Mouse (Mus musculus) granulocyte monocyte progenitor cell, adult 5-6 weeks (primary cell): ENCODE measurements around the gene Olfr1309. TPM values are rescaled to one million over a fixed set of nuclear protein-coding genes. Genes with fewer than 3 reads are reported as not detected.
"Not testable (repeated sequence)": the region's sequence is repeated elsewhere in the genome, so short reads cannot be mapped to it uniquely, and the experiment has no call there.

Source experiments
- ATAC-seq: replicated peaks from 2 replicates; pipeline ENCODE4 v1.8.0; 2016; ENCODE audit warnings: mild to moderate bottlenecking, moderate TSS enrichment, inconsistent platforms; ENCODE audit not compliant: poor library complexity, severe bottlenecking
- total RNA-seq, 2 experiments: library from RNA; stranded (forward) in 1 of 2; stranded (reverse) in 1 of 2; fragments of 200-712, 200-1000 nt in 1 of 2; fragments of >200 nt in 1 of 2; fragmentation: Nextera tagmentation in 1 of 2; gene quantifications; 2 replicates each; pipeline ENCODE4 v1.2.3; 2014 to 2017

The Olfr1309 gene
- total RNA-seq (2014; fragmentation: Nextera tagmentation), result not detected in 2 replicates
- total RNA-seq (2017), result not detected in 2 replicates

DNA sequence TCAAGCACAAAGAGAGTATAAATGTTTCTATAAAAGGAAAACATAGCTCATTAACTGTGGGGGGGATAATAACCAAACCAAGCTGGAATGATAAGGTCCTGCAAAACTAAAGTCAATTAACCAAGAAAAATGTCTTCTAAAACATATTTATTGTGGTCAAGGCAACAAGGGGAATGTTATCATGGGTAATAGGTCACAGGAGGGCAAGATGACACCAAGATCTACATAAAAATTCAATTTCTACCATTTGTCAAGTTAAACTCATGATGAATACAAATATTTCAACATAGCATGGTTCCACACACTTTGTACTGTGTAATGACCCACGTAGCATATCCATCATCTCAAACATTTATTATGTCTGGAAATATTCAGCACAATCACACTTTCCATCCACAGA is at the start of gene Olfr1309:
TSS of gene Olfr1309 (minus strand) at position 101 of the 400 bp plus-strand sequence.
- no peak for ATAC-seq

DNA sequence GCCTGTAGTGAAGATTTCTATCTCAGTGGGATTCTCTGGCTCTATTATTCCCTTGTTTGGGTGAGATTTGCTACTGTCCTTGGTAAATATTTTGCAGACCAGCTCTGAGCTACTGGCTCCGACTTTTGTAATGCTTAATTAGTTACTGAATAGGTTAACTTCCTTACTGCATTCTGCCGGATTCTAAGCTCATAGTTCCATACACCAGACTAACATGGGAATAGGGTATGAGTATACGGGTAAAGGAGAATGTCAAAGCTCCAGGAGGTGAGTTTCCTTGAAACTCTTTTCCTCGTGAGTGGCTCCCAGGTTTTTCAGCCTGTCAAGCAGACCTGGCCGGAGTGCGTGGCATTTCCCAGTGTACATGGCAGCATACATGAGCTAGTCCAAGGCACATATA is 36.9 kb upstream of the Olfr1309 start:
- not testable (repeated sequence) for ATAC-seq

DNA sequence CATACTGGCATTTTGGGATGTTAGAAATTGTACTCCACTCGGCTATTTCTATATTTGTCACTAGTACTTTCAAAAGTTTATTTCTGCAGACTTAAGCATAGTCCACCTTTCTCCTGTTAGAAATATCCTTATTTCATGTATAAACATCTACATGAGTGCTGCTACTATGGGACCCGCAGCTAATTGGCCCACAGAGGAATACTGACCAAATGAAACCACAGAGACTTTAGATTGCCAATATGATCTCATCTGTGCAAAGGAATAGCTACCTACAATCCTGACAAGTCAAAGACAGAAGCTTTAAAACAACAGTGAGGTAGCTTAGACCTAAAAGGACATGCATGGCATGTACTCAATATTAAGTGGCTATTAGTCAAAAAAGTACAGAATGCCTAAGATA is 34.2 kb upstream of the Olfr1309 start, which contains the start of gene Olfr1311:
TSS of gene Olfr1311 (minus strand) at position 101 of the 400 bp plus-strand sequence.
- ATAC-seq, result no peak

DNA sequence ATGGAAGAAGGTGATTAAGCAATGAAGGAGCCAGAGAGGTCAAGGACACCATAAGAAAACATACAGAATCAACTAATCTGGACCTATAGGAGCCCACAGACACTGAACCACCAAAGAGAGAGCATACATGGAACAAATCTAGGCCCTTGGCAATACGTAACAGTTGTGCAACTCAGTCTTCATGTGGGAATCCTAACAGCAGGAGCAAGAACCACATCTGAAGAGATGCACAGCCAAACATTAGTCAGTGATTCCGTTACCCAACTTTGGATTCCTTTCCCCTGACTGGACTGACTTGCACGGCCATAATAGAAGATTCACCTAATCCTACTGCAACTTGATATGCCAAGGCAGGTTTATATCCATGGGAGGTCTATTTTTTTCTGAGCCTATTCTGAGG is 24.8 kb upstream of the Olfr1309 start:
- no peak for ATAC-seq

DNA sequence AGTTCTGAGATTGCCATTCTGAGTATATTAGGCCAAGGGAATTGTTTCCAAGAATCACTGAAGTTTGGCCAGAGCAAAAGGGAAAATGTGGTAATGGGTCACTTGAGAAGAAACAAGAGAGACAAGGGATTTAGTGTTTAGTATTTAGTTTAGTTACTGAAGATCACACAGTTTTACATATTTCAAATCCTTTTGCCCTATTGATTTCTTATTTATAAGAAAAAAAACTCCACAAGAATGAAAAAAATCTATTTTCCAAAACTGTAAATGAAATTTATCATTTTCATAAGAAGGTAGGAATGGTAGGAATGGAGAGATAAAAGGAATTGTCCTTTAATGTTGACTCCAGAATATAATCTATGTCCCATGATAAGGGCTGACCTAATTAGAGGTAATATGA is 22.5 kb upstream of the Olfr1309 start, which contains the start of gene Olfr1310:
TSS of gene Olfr1310 (minus strand) at position 101 of the 400 bp plus-strand sequence.
- ATAC-seq, result no peak

DNA sequence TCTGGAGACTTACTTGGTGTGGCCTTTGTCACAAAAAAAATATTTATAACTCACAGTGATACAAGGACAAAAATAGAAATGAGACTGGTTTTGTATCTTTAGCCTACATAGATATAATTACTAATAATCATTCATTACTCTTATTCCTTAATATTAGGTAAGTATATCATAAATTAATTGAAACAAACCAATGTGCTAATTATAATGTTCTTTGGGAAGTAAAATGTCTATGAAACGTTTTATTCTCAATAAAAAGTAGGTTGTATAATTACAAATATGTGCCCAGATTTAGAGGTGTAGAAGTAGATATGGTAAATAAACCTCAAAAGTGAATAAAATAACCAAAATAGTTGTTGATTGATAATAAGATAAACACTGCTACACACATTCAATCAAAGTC is 25.2 kb downstream of the Olfr1309 start, which contains the start of gene Olfr1308:
TSS of gene Olfr1308 (minus strand) at position 101 of the 400 bp plus-strand sequence.
- no peak for ATAC-seq

DNA sequence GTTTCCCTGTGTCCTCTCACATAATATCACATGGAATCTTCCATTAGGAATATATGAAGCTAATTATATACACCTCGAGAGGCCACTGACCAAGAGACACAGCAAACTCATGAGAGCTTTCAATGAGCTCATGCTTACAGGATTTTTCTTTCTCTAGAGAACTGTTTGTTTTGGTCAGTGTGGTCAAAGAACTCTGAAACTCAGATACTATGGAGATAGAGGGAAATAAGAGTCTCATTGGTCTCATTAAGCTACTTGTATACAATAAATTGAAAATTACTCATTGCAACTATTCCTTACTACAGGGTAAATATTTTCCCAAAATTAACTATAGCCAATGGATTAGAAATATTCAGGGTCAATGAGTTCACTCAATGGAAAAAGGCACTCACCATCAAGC is 40.7 kb downstream of the Olfr1309 start, which contains the start of gene Olfr1307:
TSS of gene Olfr1307 (minus strand) at position 101 of the 400 bp plus-strand sequence.
- ATAC-seq, result no peak

Other genes with a start within 250 kb of the Olfr1309 start
- gene Olfr1301, start 239.3 kb downstream of the Olfr1309 start, total RNA-seq (2014; fragmentation: Nextera tagmentation), result not detected in 2 replicates
- gene Olfr1301, start 239.3 kb downstream of the Olfr1309 start, total RNA-seq (2017), result not detected in 2 replicates
- not detected in 2 replicates for gene Olfr1302, start 212.9 kb downstream of the Olfr1309 start, total RNA-seq (2014; fragmentation: Nextera tagmentation)
- not detected in 2 replicates for gene Olfr1302, start 212.9 kb downstream of the Olfr1309 start, total RNA-seq (2017)
- not detected in 2 replicates for gene Olfr1303, start 169.9 kb downstream of the Olfr1309 start, total RNA-seq (2014; fragmentation: Nextera tagmentation)
- not detected in 2 replicates for gene Olfr1303, start 169.9 kb downstream of the Olfr1309 start, total RNA-seq (2017)
- not detected in 2 replicates for gene Olfr1305, start 113.1 kb downstream of the Olfr1309 start, total RNA-seq (2014; fragmentation: Nextera tagmentation)
- gene Olfr1305, start 113.1 kb downstream of the Olfr1309 start, total RNA-seq (2017), result not detected in 2 replicates
- gene Olfr1306, start 74.0 kb downstream of the Olfr1309 start, total RNA-seq (2014; fragmentation: Nextera tagmentation), result not detected in 2 replicates
- not detected in 2 replicates for gene Olfr1306, start 74.0 kb downstream of the Olfr1309 start, total RNA-seq (2017)
- gene Olfr1307, start 40.8 kb downstream of the Olfr1309 start, total RNA-seq (2014; fragmentation: Nextera tagmentation), result not detected in 2 replicates
- not detected in 2 replicates for gene Olfr1307, start 40.8 kb downstream of the Olfr1309 start, total RNA-seq (2017)
- gene Olfr1308, start 25.3 kb downstream of the Olfr1309 start, total RNA-seq (2014; fragmentation: Nextera tagmentation), result not detected in 2 replicates
- gene Olfr1308, start 25.3 kb downstream of the Olfr1309 start, total RNA-seq (2017), result not detected in 2 replicates
- not detected in 2 replicates for gene Olfr1310, start 22.4 kb upstream of the Olfr1309 start, total RNA-seq (2014; fragmentation: Nextera tagmentation)
- gene Olfr1310, start 22.4 kb upstream of the Olfr1309 start, total RNA-seq (2017), result not detected in 2 replicates
- gene Olfr1311, start 34.1 kb upstream of the Olfr1309 start, total RNA-seq (2014; fragmentation: Nextera tagmentation), result not detected in 2 replicates
- gene Olfr1311, start 34.1 kb upstream of the Olfr1309 start, total RNA-seq (2017), result not detected in 2 replicates
- gene Olfr1312, start 60.0 kb upstream of the Olfr1309 start, total RNA-seq (2014; fragmentation: Nextera tagmentation), result not detected in 2 replicates
- not detected in 2 replicates for gene Olfr1312, start 60.0 kb upstream of the Olfr1309 start, total RNA-seq (2017)
- not detected in 2 replicates for gene Olfr1313, start 87.6 kb upstream of the Olfr1309 start, total RNA-seq (2014; fragmentation: Nextera tagmentation)
- not detected in 2 replicates for gene Olfr1313, start 87.6 kb upstream of the Olfr1309 start, total RNA-seq (2017)
- not detected in 2 replicates for gene Olfr1314, start 106.5 kb upstream of the Olfr1309 start, total RNA-seq (2014; fragmentation: Nextera tagmentation)
- not detected in 2 replicates for gene Olfr1314, start 106.5 kb upstream of the Olfr1309 start, total RNA-seq (2017)
- not detected in 2 replicates for gene Olfr1315-ps1, start 125.2 kb upstream of the Olfr1309 start, total RNA-seq (2014; fragmentation: Nextera tagmentation)
- not detected in 2 replicates for gene Olfr1315-ps1, start 125.2 kb upstream of the Olfr1309 start, total RNA-seq (2017)
- gene Olfr1316, start 144.7 kb upstream of the Olfr1309 start, total RNA-seq (2014; fragmentation: Nextera tagmentation), result not detected in 2 replicates
- not detected in 2 replicates for gene Olfr1316, start 144.7 kb upstream of the Olfr1309 start, total RNA-seq (2017)
- gene Olfr1317, start 150.0 kb upstream of the Olfr1309 start, total RNA-seq (2014; fragmentation: Nextera tagmentation), result not detected in 2 replicates
- not detected in 2 replicates for gene Olfr1317, start 150.0 kb upstream of the Olfr1309 start, total RNA-seq (2017)
- gene Olfr1318, start 163.9 kb upstream of the Olfr1309 start, total RNA-seq (2014; fragmentation: Nextera tagmentation), result not detected in 2 replicates
- gene Olfr1318, start 163.9 kb upstream of the Olfr1309 start, total RNA-seq (2017), result not detected in 2 replicates
- 17.3 and 26.8 TPM in 2 replicates for gene Lpcat4, start 249.2 kb upstream of the Olfr1309 start, total RNA-seq (2014; fragmentation: Nextera tagmentation)
- gene Lpcat4, start 249.2 kb upstream of the Olfr1309 start, total RNA-seq (2017), result 7.7 and 10.6 TPM in 2 replicates